ENCODE assay signal across 23 mouse cellular contexts in the genomic region with DNA sequence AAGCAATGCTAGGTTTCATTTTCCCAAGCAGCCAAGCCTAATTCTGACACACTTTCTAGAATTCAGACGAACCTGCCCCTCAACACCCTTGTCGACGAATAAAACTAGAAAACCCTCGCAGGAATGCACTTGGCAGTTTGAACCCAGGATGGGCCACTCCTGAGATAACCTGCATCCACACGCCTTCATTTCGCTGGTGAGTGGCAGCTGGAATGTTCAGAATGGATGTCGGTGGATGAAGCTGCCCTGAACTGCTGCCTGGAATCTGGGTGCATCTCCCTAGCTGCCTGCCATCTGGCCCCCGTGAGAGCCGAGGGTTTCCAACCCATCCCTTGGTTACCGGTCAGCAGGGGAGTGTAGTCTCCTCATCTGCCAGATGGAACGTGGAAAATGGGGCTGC. TPM values are rescaled to one million over a fixed set of nuclear protein-coding genes. Genes with fewer than 3 reads are reported as not detected.
A peak's percentile ranks its signal among the peaks of the same experiment; 100 is the strongest.
DNase-seq lines count a peak whose midpoint lies in the region; ATAC-seq and TF ChIP-seq lines count a peak whose summit lies in the region.
"Had no signal": no experiment of that assay in that cellular context is flagged by ENCODE, and none has a peak within 500 bp of the region (broad histone marks: within the 10 kb centered on the region; RNA-seq: fewer than 3 reads in every experiment).

No protein-coding gene starts in this region.

- 0 out of 2 replicates have a peak overlapping the region, but pooled peaks have one; percentile 20 for H3K27ac ChIP-seq in midbrain, embryonic 10.5 days (replicated peaks)
- H3K27ac ChIP-seq in midbrain, embryonic 15.5 days: no peak overlapping the region
- H3K27ac ChIP-seq in lung, postnatal 0 days (ENCODE audit: low read length): no peak overlapping the region
- H3K27ac ChIP-seq in hindbrain, embryonic 13.5 days: no peak overlapping the region
- H3K27ac ChIP-seq: embryonic facial prominence, embryonic 13.5 days; forebrain, embryonic 13.5 days; liver, embryonic 14.5 days; lung, embryonic 15.5 days; neural tube, embryonic 15.5 days; stomach, embryonic 15.5 days had no signal

- 92% methylated on average over 11 of the region's 11 CpGs for WGBS in midbrain, embryonic 10.5 days
- 84% methylated on average over 11 of the region's 11 CpGs for WGBS in midbrain, embryonic 15.5 days
- WGBS in lung, postnatal 0 days: 58% methylated on average over 11 of the region's 11 CpGs
- 84% methylated on average over 11 of the region's 11 CpGs for WGBS in hindbrain, embryonic 13.5 days

- H3K9ac ChIP-seq in midbrain, embryonic 15.5 days: no peak overlapping the region
- no peak overlapping the region for H3K9ac ChIP-seq in lung, postnatal 0 days (replicated peaks; ENCODE audit: low read depth)
- H3K9ac ChIP-seq in hindbrain, embryonic 13.5 days: no peak overlapping the region
- H3K9ac ChIP-seq: embryonic facial prominence, embryonic 13.5 days; forebrain, embryonic 13.5 days; liver, embryonic 14.5 days; lung, embryonic 15.5 days; neural tube, embryonic 15.5 days; stomach, embryonic 15.5 days had no signal

- no peak for TF ChIP-seq CTCF in lung, postnatal 0 days (IDR thresholded peaks at IDR 0.05)

- DNase-seq in midbrain, embryonic 10.5 days (ENCODE audit: low spot score): no peak
- DNase-seq in lung, postnatal 0 days (ENCODE audit: low spot score): no peak
- DNase-seq in lung, postnatal 25 days (ENCODE audit: low spot score): peak; percentile 49
- no peak for DNase-seq in adrenal gland, postnatal 14 days
- DNase-seq: adrenal gland, adult 8-10 months; cerebellum, adult 11 months; cerebellum, adult 9-10 months; gastrocnemius, postnatal 10 days; heart, postnatal 14 days; kidney, postnatal 14 days; liver; midbrain, embryonic 14.5 days; retina, postnatal 1 day; right cerebral cortex, postnatal 14 days had no signal

- H3K4me3 ChIP-seq in midbrain, embryonic 10.5 days: no peak overlapping the region
- H3K4me3 ChIP-seq in midbrain, embryonic 15.5 days: no peak overlapping the region
- H3K4me3 ChIP-seq in lung, postnatal 0 days (ENCODE audit: low read depth, low read length): no peak overlapping the region
- no peak overlapping the region for H3K4me3 ChIP-seq in hindbrain, embryonic 13.5 days
- H3K4me3 ChIP-seq: embryonic facial prominence, embryonic 13.5 days; forebrain, embryonic 13.5 days; lung, embryonic 15.5 days; neural tube, embryonic 15.5 days; stomach, embryonic 15.5 days had no signal

- no peak overlapping the region for H3K4me2 ChIP-seq in midbrain, embryonic 15.5 days
- H3K4me2 ChIP-seq in lung, postnatal 0 days (replicated peaks; ENCODE audit: low read depth, low read length): no peak overlapping the region
- H3K4me2 ChIP-seq in hindbrain, embryonic 13.5 days: no peak overlapping the region
- H3K4me2 ChIP-seq: embryonic facial prominence, embryonic 13.5 days; forebrain, embryonic 13.5 days; lung, embryonic 15.5 days; neural tube, embryonic 15.5 days; stomach, embryonic 15.5 days had no signal

- peaks cover 76% of the 10 kb centered on the region for H3K36me3 ChIP-seq in midbrain, embryonic 10.5 days
- peaks cover under 1% of the 10 kb centered on the region; the same call in 1 of the 2 replicates for H3K36me3 ChIP-seq in midbrain, embryonic 15.5 days (replicated peaks)
- H3K36me3 ChIP-seq in lung, postnatal 0 days (ENCODE audit: insufficient read depth, low read length): no peaks in the 10 kb centered on the region
- peaks cover 29% of the 10 kb centered on the region for H3K36me3 ChIP-seq in hindbrain, embryonic 13.5 days
- H3K36me3 ChIP-seq: lung, embryonic 15.5 days had no signal

- TF ChIP-seq EP300 in lung, postnatal 0 days (IDR thresholded peaks at IDR 0.05): peak; percentile 25; the same call in 1 of the 2 replicates

- H3K9me3 ChIP-seq in midbrain, embryonic 10.5 days (replicated peaks): no peaks in the 10 kb centered on the region
- no peaks in the 10 kb centered on the region for H3K9me3 ChIP-seq in midbrain, embryonic 15.5 days
- H3K9me3 ChIP-seq in lung, postnatal 0 days (ENCODE audit: low read length): no peaks in the 10 kb centered on the region
- H3K9me3 ChIP-seq in hindbrain, embryonic 13.5 days: no peaks in the 10 kb centered on the region
- H3K9me3 ChIP-seq: embryonic facial prominence, embryonic 13.5 days; forebrain, embryonic 13.5 days; lung, embryonic 15.5 days; neural tube, embryonic 15.5 days; stomach, embryonic 15.5 days had no signal

- ATAC-seq in midbrain, embryonic 15.5 days (replicated peaks): no peak
- peak; percentile 53 for ATAC-seq in lung, postnatal 0 days
- ATAC-seq in hindbrain, embryonic 13.5 days (ENCODE audit: low FRiP score): no peak
- ATAC-seq: forebrain, embryonic 13.5 days had no signal

- H3K4me1 ChIP-seq in midbrain, embryonic 10.5 days: peaks cover 14% of the 10 kb centered on the region
- H3K4me1 ChIP-seq in midbrain, embryonic 15.5 days: no peaks in the 10 kb centered on the region
- no peaks in the 10 kb centered on the region; the same call in 1 of the 2 replicates for H3K4me1 ChIP-seq in lung, postnatal 0 days (ENCODE audit: insufficient read depth, low read depth, low read length)
- peaks cover 8% of the 10 kb centered on the region for H3K4me1 ChIP-seq in hindbrain, embryonic 13.5 days (replicated peaks)
- H3K4me1 ChIP-seq: forebrain, embryonic 13.5 days had no signal

- no peaks in the 10 kb centered on the region for H3K27me3 ChIP-seq in midbrain, embryonic 10.5 days (ENCODE audit: low read depth, poor library complexity, severe bottlenecking)
- no peaks in the 10 kb centered on the region for H3K27me3 ChIP-seq in midbrain, embryonic 15.5 days (replicated peaks)
- H3K27me3 ChIP-seq in lung, postnatal 0 days (replicated peaks; ENCODE audit: insufficient read depth, low read length): no peaks in the 10 kb centered on the region
- H3K27me3 ChIP-seq in hindbrain, embryonic 13.5 days: no peaks in the 10 kb centered on the region
- H3K27me3 ChIP-seq: embryonic facial prominence, embryonic 13.5 days; forebrain, embryonic 13.5 days; lung, embryonic 15.5 days; neural tube, embryonic 15.5 days; stomach, embryonic 15.5 days had no signal

RNA-seq across cellular contexts. Expression of a gene that starts 29.1 kb away (rescaled TPM):
- polyA plus RNA-seq in midbrain, embryonic 10.5 days (2016; fragmentation: Nextera tagmentation; extraction: Ambion mirVana): 62.5 and 74.5 TPM in 2 replicates
- 106 and 108 TPM in 2 replicates for polyA plus RNA-seq in midbrain, embryonic 15.5 days (2015; fragmentation: Nextera tagmentation; extraction: Ambion mirVana)
- polyA plus RNA-seq in lung, postnatal 0 days (2015; fragmentation: Nextera tagmentation; extraction: Ambion mirVana): 10.8 and 13.6 TPM in 2 replicates
- polyA plus RNA-seq in hindbrain, embryonic 13.5 days (2015; fragmentation: Nextera tagmentation; extraction: Ambion mirVana): 88.6 and 113 TPM in 2 replicates
- 60.5 and 60.7 TPM in 2 replicates for total RNA-seq in adrenal gland, postnatal 14 days (2021)
- total RNA-seq: CH12.LX had no signal
